Mouse (Mus musculus): Measurements from ENCODE around the gene Zfyve28. TPM values are rescaled to one million over a fixed set of nuclear protein-coding genes. Genes with fewer than 3 reads are reported as not detected.

The Zfyve28 gene
- total and polyA plus RNA-seq, 3 experiments: 0.40 to 1.6 (median 0.90) TPM

GRCm38 (mm10) chr5:34183156-34183880, 104.9 kb downstream of the Zfyve28 start:
- DNase-seq: peak; percentile 65

- no peak for DNase-seq
These were observed 105.8 kb downstream of the Zfyve28 start for GRCm38 (mm10) chr5:34182486-34182885.

GRCm38 (mm10) chr5:34177821-34178220, 110.4 kb downstream of the Zfyve28 start:
- DNase-seq: no peak

- DNase-seq: peak; percentile 61
These were observed 111.2 kb downstream of the Zfyve28 start for GRCm38 (mm10) chr5:34177091-34177490.

- DNase-seq: no peak
These were observed 111.6 kb downstream of the Zfyve28 start for GRCm38 (mm10) chr5:34176691-34177090.

- no peak for DNase-seq
These were observed 112.9 kb downstream of the Zfyve28 start for GRCm38 (mm10) chr5:34175403-34175694.

GRCm38 (mm10) chr5:34174550-34175402, 113.5 kb downstream of the Zfyve28 start:
- no peak for DNase-seq

- DNase-seq: no peak
These were observed 114.2 kb downstream of the Zfyve28 start for GRCm38 (mm10) chr5:34174021-34174420.

- no peak for DNase-seq
These were observed 117.5 kb downstream of the Zfyve28 start for GRCm38 (mm10) chr5:34170726-34171125.

- no peak for DNase-seq
These were observed 118.3 kb downstream of the Zfyve28 start for GRCm38 (mm10) chr5:34169954-34170353.

- DNase-seq: peak; percentile 99
These were observed 119.0 kb downstream of the Zfyve28 start, which contains the start of the genes Poln and Haus3 for GRCm38 (mm10) chr5:34168950-34169891. Gene Poln, minus strand, starts transcription at chr5:34169448. Gene Haus3, minus strand, starts transcription at chr5:34169527.

- no peak for DNase-seq
These were observed 120.4 kb downstream of the Zfyve28 start for GRCm38 (mm10) chr5:34167857-34168256.

GRCm38 (mm10) chr5:34165793-34166192, 122.5 kb downstream of the Zfyve28 start:
- DNase-seq: no peak

- no peak for DNase-seq
These were observed 139.8 kb downstream of the Zfyve28 start for GRCm38 (mm10) chr5:34148476-34148875.

- no peak for DNase-seq
These were observed 140.7 kb downstream of the Zfyve28 start for GRCm38 (mm10) chr5:34147554-34147953.

Other genes with a start within 250 kb of the Zfyve28 start
- gene Poln, start 119.0 kb downstream of the Zfyve28 start, total RNA-seq (2021): 10 to 100 TPM in 1 of 2 experiments, 1 to 10 TPM in 1; 7.0 to 12.3 TPM
- gene Poln, start 119.0 kb downstream of the Zfyve28 start, polyA plus RNA-seq (2012; rRNA removed): 3.2 and 3.9 TPM in 2 replicates
- 1 to 10 TPM; 7.2 to 8.4 TPM for gene Haus3, start 118.9 kb downstream of the Zfyve28 start, total RNA-seq (2021)
- 0.11 and 0.33 TPM in 2 replicates for gene Haus3, start 118.9 kb downstream of the Zfyve28 start, polyA plus RNA-seq (2012; rRNA removed)
- 100 to 1,000 TPM; 100 to 125 TPM for gene Mxd4, start 100.7 kb downstream of the Zfyve28 start, total RNA-seq (2021)
- 260 and 308 TPM in 2 replicates for gene Mxd4, start 100.7 kb downstream of the Zfyve28 start, polyA plus RNA-seq (2012; rRNA removed)
- gene Cfap99, start 151 bp upstream of the Zfyve28 start, total RNA-seq (2021): not detected
- not detected in 2 replicates for gene Cfap99, start 151 bp upstream of the Zfyve28 start, polyA plus RNA-seq (2012; rRNA removed)
- gene Rnf4, start 47.8 kb upstream of the Zfyve28 start, total RNA-seq (2021): 100 to 1,000 TPM in 1 of 2 experiments, 10 to 100 TPM in 1; 88.6 to 107 TPM
- gene Rnf4, start 47.8 kb upstream of the Zfyve28 start, polyA plus RNA-seq (2012; rRNA removed): 25.7 and 29.2 TPM in 2 replicates
- 10 to 100 TPM; 24.5 to 36.6 TPM for gene Fam193a, start 81.5 kb upstream of the Zfyve28 start, total RNA-seq (2021)
- gene Fam193a, start 81.5 kb upstream of the Zfyve28 start, polyA plus RNA-seq (2012; rRNA removed): 21.8 and 50.3 TPM in 2 replicates
- gene Tnip2, start 225.5 kb upstream of the Zfyve28 start, total RNA-seq (2021): 10 to 100 TPM; 12.8 to 14.8 TPM
- gene Tnip2, start 225.5 kb upstream of the Zfyve28 start, polyA plus RNA-seq (2012; rRNA removed): 55.1 and 55.3 TPM in 2 replicates
- 10 to 100 TPM; 15.5 to 31.7 TPM for gene Sh3bp2, start 237.4 kb upstream of the Zfyve28 start, total RNA-seq (2021)
- 14.7 and 15.9 TPM in 2 replicates for gene Sh3bp2, start 237.4 kb upstream of the Zfyve28 start, polyA plus RNA-seq (2012; rRNA removed)

All from adrenal gland, adult 2 months (tissue).